Mouse (Mus musculus): ENCODE measurements at regions not wholly inside any gene's neighbourhood (a gene's known extent, or its start where the extent isn't known, plus 50 kb on each side); places are given as distances from the start of the nearest gene placed in this dataset.
A peak's percentile ranks its signal among the peaks of the same experiment; 100 is the strongest.

GRCm38 (mm10) chr10:54993641-54994040 is 917.2 kb upstream of the Man1a start:
- Histone ChIP-seq H3K27me3 (no peaks in the 10 kb centered on the region), H3K4me2 (replicated peaks) (no peak overlapping the region), H3K4me1 (no peaks in the 10 kb centered on the region), H3K36me3 (no peaks in the 10 kb centered on the region), H3K9me3 (replicated peaks) (no peaks in the 10 kb centered on the region), H3K27ac (no peak overlapping the region), H3K4me3 (no peak overlapping the region), H3K9ac (no peak overlapping the region)
- ATAC-seq (ENCODE audit: low FRiP score), result no peak
- 92% methylated on average over 3 of the region's 3 CpGs for WGBS

- Histone ChIP-seq H3K9ac (no peak overlapping the region), H3K36me3 (no peaks in the 10 kb centered on the region), H3K9me3 (replicated peaks) (no peaks in the 10 kb centered on the region), H3K4me3 (no peak overlapping the region), H3K27ac (no peak overlapping the region), H3K4me2 (replicated peaks) (no peak overlapping the region), H3K4me1 (no peaks in the 10 kb centered on the region), H3K27me3 (no peaks in the 10 kb centered on the region)
- ATAC-seq (ENCODE audit: low FRiP score), result no peak
- WGBS, result 92% methylated on average over 11 of the region's 11 CpGs
Measured at GRCm38 (mm10) chr10:54955900-54956299, 879.5 kb upstream of the Man1a start.

DNA sequence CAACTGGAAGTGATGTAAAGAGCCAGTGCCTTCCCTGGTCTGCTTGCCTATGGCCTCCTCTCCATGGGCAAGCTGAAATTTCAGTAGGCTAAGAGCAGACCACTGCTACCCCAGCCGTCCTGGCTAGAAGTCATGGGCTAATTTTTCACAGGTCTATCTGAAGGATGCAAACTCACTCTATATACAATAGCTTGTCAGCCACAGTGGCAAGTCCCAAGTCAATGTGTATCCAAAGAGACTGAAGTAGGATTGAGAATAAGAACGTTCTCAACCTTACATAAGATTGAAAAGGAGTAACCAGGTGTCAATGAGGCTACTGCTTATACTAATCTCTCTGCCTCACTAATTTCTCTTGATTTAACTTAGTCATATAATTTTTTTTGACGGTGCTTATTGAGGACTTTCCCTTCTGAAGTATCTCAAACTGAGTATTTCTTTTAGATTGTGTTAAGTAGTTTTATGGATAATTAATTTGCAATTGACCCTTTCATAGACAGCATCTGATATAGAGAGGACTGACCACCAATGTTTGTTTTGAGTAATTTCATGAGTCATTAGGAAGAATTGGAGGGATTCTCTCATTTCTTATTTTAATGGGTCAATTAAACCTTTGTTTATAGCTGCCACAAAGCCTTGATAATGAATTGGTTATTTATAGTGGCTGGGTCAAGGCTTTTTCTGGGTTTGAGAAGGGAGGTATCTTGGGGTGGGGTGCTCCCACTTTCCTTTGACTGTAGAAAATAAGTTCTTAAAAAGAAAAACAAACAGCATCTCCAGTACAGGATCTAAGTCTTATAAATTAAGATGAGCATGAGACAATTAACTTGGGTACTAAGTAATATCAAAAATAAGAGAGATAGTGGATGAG is 865.0 kb upstream of the Man1a start:
- WGBS, result 92% methylated on average over 3 of the region's 3 CpGs
- ATAC-seq (ENCODE audit: low FRiP score), result no peak
- no peaks in the 10 kb centered on the region for H3K9me3 ChIP-seq (replicated peaks)
- H3K4me2 ChIP-seq (replicated peaks), result no peak overlapping the region
- H3K9ac ChIP-seq, result no peak overlapping the region
- no peak overlapping the region for H3K27ac ChIP-seq
- no peaks in the 10 kb centered on the region for H3K27me3 ChIP-seq
- H3K4me3 ChIP-seq, result no peak overlapping the region
- H3K36me3 ChIP-seq, result no peaks in the 10 kb centered on the region
- no peaks in the 10 kb centered on the region for H3K4me1 ChIP-seq

DNA sequence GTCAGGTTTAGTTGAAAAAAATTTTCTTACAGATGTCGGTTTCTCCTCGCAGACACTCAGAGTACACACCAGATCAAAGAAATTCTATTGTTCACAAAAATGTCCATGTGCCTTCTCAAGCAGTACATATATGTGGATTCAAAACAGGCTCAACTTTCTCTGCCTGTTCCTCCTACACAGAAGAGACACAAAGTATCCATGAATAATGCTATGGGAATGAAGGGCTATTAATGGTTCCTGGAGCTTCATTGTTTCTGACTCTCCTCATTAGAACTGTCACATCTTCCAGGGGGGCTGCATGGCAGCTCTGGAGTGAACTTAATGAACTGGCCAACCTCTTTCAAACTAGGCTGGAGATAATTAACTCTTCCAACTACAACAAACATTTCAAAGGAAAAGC is 863.1 kb upstream of the Man1a start:
- WGBS, result 52% methylated on average over 2 of the region's 2 CpGs
- Histone ChIP-seq H3K36me3 (no peaks in the 10 kb centered on the region), H3K4me1 (no peaks in the 10 kb centered on the region), H3K4me3 (no peak overlapping the region), H3K9ac (no peak overlapping the region), H3K9me3 (replicated peaks) (no peaks in the 10 kb centered on the region), H3K27ac (no peak overlapping the region), H3K4me2 (replicated peaks) (no peak overlapping the region), H3K27me3 (no peaks in the 10 kb centered on the region)
- peak; percentile 29; the same call in 1 of the 2 replicates for ATAC-seq (ENCODE audit: low FRiP score)
